Mouse (Mus musculus): ENCODE measurements around the gene Gpr18. TPM values are rescaled to one million over a fixed set of nuclear protein-coding genes. Genes with fewer than 3 reads are reported as not detected.

Gene Gpr18
- total and polyA plus RNA-seq, 3 experiments, result 0.16 to 2.2 (median 0.43) TPM

DNA sequence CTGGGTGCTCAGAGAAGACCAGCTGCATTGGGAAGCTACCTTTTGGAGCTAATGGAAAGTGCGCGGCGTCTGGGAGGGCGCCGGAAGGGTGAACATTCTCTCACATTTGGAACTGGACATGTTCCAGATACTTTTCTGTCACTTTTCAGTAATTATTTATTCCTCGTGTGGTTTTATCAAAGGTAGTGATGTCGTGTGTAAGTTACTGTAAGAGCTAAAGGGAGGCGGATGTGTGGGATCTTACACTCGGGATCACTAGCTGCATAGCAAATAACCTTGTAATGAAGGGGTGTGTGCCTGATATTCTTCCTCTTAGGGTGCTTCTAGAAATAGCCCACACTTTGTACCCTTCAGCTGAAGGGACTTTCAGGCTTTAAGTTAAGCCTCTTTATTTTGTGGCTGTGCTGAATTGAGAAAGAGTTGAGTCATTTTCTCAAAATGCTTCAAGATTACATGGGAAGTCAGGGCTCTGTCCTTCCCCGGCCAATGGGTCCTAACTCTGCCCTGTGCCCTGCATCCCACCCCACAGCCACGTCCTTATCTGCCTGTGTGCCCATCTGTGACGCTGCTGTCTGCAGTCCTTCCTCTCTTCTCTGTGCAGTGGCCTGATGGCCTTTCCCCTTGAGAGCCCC is 46.0 kb upstream of the Gpr18 start:
- peaks cover 7% of the 10 kb centered on the region for H3K4me1 ChIP-seq (ENCODE audit: control insufficient read depth, insufficient read depth, low read length)
- no peak overlapping the region for H3K4me3 ChIP-seq
- WGBS, result 49% methylated on average over 12 of the region's 12 CpGs
- H3K27ac ChIP-seq, result peak overlapping the region; percentile 43
- no peaks in the 10 kb centered on the region for H3K36me3 ChIP-seq (ENCODE audit: control insufficient read depth, insufficient read depth, low read length)
- no peaks in the 10 kb centered on the region for H3K27me3 ChIP-seq (ENCODE audit: control insufficient read depth, insufficient read depth, low read length)
- H3K79me2 ChIP-seq (replicated peaks; ENCODE audit: control insufficient read depth, insufficient read depth, low read length), result 0 out of 2 replicates have a peak, but pooled peaks cover 4% of the 10 kb centered on the region
- DNase-seq, result no peak
- TF ChIP-seq POLR2A (IDR thresholded peaks at IDR 0.05; ENCODE audit: insufficient read depth, low read depth, low read length) (0 out of 2 replicates have a peak, but pooled peaks have one; percentile 15), EP300 (IDR thresholded peaks at IDR 0.05; ENCODE audit: insufficient read depth, low read depth, low read length) (no peak)
- intact Hi-C loops (cut with DNase I), result no loop called here
- H3K9ac ChIP-seq (ENCODE audit: low read depth, low read length), result no peak overlapping the region

DNA sequence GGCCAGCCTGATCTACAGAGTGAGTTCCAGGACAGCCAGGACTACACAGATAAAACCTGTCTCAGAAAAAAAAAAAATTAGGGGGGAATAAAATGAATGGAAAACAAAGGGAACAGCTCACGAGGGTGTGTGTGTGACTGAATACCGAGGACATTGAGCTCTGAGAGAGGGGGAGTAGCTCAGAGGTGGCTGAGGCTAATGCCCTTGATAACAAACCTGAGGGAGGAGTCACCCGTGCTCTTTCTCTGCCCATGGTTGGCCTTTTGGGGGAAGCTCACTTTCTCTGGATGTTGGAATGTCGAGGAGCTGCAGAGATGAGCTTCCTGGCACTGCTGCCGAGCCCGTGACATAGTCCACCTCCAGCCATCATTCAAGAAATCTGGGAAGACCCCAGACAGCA is 45.4 kb upstream of the Gpr18 start:
- no peak for TF ChIP-seq EP300 (IDR thresholded peaks at IDR 0.05; ENCODE audit: insufficient read depth, low read depth, low read length)
- no peak for TF ChIP-seq CTCF (IDR thresholded peaks at IDR 0.05)
- TF ChIP-seq POLR2A (IDR thresholded peaks at IDR 0.05; ENCODE audit: insufficient read depth, low read depth, low read length), result no peak
- intact Hi-C loops (cut with DNase I), result no loop called here
- Histone ChIP-seq H3K4me1 (ENCODE audit: control insufficient read depth, insufficient read depth, low read length) (peaks cover 7% of the 10 kb centered on the region), H3K4me3 (no peak overlapping the region), H3K27ac (0 out of 2 replicates have a peak overlapping the region, but pooled peaks have one; percentile 12), H3K79me2 (replicated peaks; ENCODE audit: control insufficient read depth, insufficient read depth, low read length) (0 out of 2 replicates have a peak, but pooled peaks cover 4% of the 10 kb centered on the region), H3K36me3 (ENCODE audit: control insufficient read depth, insufficient read depth, low read length) (no peaks in the 10 kb centered on the region), H3K9ac (ENCODE audit: low read depth, low read length) (no peak overlapping the region), H3K27me3 (ENCODE audit: control insufficient read depth, insufficient read depth, low read length) (no peaks in the 10 kb centered on the region)
- WGBS, result 45% methylated on average over 6 of the region's 6 CpGs
- DNase-seq, result no peak

- Histone ChIP-seq H3K9ac (ENCODE audit: low read depth, low read length) (no peak overlapping the region), H3K4me3 (no peak overlapping the region), H3K36me3 (ENCODE audit: control insufficient read depth, insufficient read depth, low read length) (no peaks in the 10 kb centered on the region), H3K27me3 (ENCODE audit: control insufficient read depth, insufficient read depth, low read length) (no peaks in the 10 kb centered on the region), H3K4me1 (ENCODE audit: control insufficient read depth, insufficient read depth, low read length) (peaks cover 7% of the 10 kb centered on the region), H3K79me2 (replicated peaks; ENCODE audit: control insufficient read depth, insufficient read depth, low read length) (0 out of 2 replicates have a peak, but pooled peaks cover 2% of the 10 kb centered on the region), H3K27ac (no peak overlapping the region)
- WGBS, result 38% methylated on average over 2 of the region's 2 CpGs
- intact Hi-C loops (cut with DNase I), result no loop called here
- TF ChIP-seq CTCF (IDR thresholded peaks at IDR 0.05) (no peak), POLR2A (IDR thresholded peaks at IDR 0.05; ENCODE audit: insufficient read depth, low read depth, low read length) (no peak), EP300 (IDR thresholded peaks at IDR 0.05; ENCODE audit: insufficient read depth, low read depth, low read length) (no peak)
- no peak for DNase-seq
These were observed 45.0 kb upstream of the Gpr18 start for GRCm38 (mm10) chr14:121960531-121960930.

- H3K4me3 ChIP-seq, result no peak overlapping the region
- no peak overlapping the region for H3K27ac ChIP-seq
- DNase-seq, result no peak
- intact Hi-C loops (cut with DNase I), result no loop called here
- no peak for TF ChIP-seq EP300 (IDR thresholded peaks at IDR 0.05; ENCODE audit: insufficient read depth, low read depth, low read length)
- TF ChIP-seq POLR2A (IDR thresholded peaks at IDR 0.05; ENCODE audit: insufficient read depth, low read depth, low read length), result no peak
- no peak for TF ChIP-seq CTCF (IDR thresholded peaks at IDR 0.05)
- WGBS, result 82% methylated on average over 4 of the region's 4 CpGs
- H3K27me3 ChIP-seq (ENCODE audit: control insufficient read depth, insufficient read depth, low read length), result no peaks in the 10 kb centered on the region
- no peak overlapping the region for H3K9ac ChIP-seq (ENCODE audit: low read depth, low read length)
- no peaks in the 10 kb centered on the region for H3K36me3 ChIP-seq (ENCODE audit: control insufficient read depth, insufficient read depth, low read length)
- H3K79me2 ChIP-seq (replicated peaks; ENCODE audit: control insufficient read depth, insufficient read depth, low read length), result no peaks in the 10 kb centered on the region
- H3K4me1 ChIP-seq (ENCODE audit: control insufficient read depth, insufficient read depth, low read length), result peaks cover 7% of the 10 kb centered on the region
These were observed 44.5 kb upstream of the Gpr18 start for GRCm38 (mm10) chr14:121960031-121960430.

GRCm38 (mm10) chr14:121959538-121959980 is 44.0 kb upstream of the Gpr18 start:
- Histone ChIP-seq H3K4me1 (ENCODE audit: control insufficient read depth, insufficient read depth, low read length) (peaks cover 7% of the 10 kb centered on the region), H3K27ac (no peak overlapping the region), H3K79me2 (replicated peaks; ENCODE audit: control insufficient read depth, insufficient read depth, low read length) (no peaks in the 10 kb centered on the region), H3K9ac (ENCODE audit: low read depth, low read length) (no peak overlapping the region), H3K27me3 (ENCODE audit: control insufficient read depth, insufficient read depth, low read length) (no peaks in the 10 kb centered on the region), H3K36me3 (ENCODE audit: control insufficient read depth, insufficient read depth, low read length) (no peaks in the 10 kb centered on the region), H3K4me3 (no peak overlapping the region)
- intact Hi-C loops (cut with DNase I), result no loop called here
- TF ChIP-seq CTCF (IDR thresholded peaks at IDR 0.05) (no peak), POLR2A (IDR thresholded peaks at IDR 0.05; ENCODE audit: insufficient read depth, low read depth, low read length) (no peak), EP300 (IDR thresholded peaks at IDR 0.05; ENCODE audit: insufficient read depth, low read depth, low read length) (no peak)
- WGBS, result 95% methylated on average over 3 of the region's 3 CpGs
- DNase-seq, result no peak

DNA sequence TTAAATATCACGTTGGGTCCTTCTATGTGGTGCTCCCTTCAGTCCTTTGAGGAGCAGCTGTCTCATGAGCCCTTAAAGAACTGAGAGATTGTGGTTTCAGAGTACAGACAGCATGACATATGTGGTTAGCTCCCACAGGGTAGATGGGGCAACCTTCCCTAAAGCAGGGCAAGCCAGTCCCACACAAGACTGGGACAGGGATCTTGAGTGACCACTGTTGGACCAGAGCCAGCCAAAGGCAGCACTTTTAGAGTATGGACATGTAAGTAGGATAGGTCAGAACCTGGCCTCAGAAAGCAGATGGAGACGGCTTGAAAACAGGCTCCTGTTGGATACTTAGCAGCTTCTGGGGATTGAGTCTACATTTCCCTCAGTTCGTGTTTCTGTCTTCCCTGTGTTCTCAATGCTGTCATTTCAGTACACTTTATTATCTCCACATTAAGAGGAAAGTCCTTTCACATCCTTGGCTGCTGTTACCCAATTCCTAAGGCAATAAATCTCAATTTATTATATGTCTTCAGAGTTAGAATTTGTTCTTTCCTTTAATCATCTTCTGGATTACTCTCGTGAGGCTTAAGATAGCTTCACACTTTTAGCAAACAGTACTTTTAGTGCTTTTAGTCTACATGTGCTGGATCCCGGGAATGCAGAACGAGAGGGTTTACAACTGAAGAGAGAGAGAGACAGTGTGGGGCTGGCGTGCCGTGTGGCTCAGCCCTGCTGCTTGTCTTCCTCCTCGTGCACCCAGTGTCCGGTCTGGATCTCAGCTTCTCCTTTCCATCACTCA is 43.4 kb upstream of the Gpr18 start:
- Histone ChIP-seq H3K36me3 (ENCODE audit: control insufficient read depth, insufficient read depth, low read length) (no peaks in the 10 kb centered on the region), H3K27me3 (ENCODE audit: control insufficient read depth, insufficient read depth, low read length) (no peaks in the 10 kb centered on the region), H3K27ac (no peak overlapping the region), H3K4me3 (no peak overlapping the region), H3K4me1 (ENCODE audit: control insufficient read depth, insufficient read depth, low read length) (peaks cover 7% of the 10 kb centered on the region), H3K9ac (ENCODE audit: low read depth, low read length) (no peak overlapping the region), H3K79me2 (replicated peaks; ENCODE audit: control insufficient read depth, insufficient read depth, low read length) (no peaks in the 10 kb centered on the region)
- intact Hi-C loops (cut with DNase I), result no loop called here
- WGBS, result 82% methylated on average over 10 of the region's 10 CpGs
- no peak for TF ChIP-seq EP300 (IDR thresholded peaks at IDR 0.05; ENCODE audit: insufficient read depth, low read depth, low read length)
- no peak for TF ChIP-seq POLR2A (IDR thresholded peaks at IDR 0.05; ENCODE audit: insufficient read depth, low read depth, low read length)
- TF ChIP-seq CTCF (IDR thresholded peaks at IDR 0.05), result no peak
- DNase-seq, result no peak

All from heart, adult 2 months (tissue).